In genomic region chr9:32542212-32543039, GRCm38 (mm10) we compare ENCODE assay signal across 9 mouse cellular contexts. TPM values are rescaled to one million over a fixed set of nuclear protein-coding genes. Genes with fewer than 3 reads are reported as not detected.
A peak's percentile ranks its signal among the peaks of the same experiment; 100 is the strongest.
DNase-seq lines count a peak whose midpoint lies in the region; ATAC-seq and TF ChIP-seq lines count a peak whose summit lies in the region.
"Had no signal": no experiment of that assay in that cellular context is flagged by ENCODE, and none has a peak within 500 bp of the region (broad histone marks: within the 10 kb centered on the region; RNA-seq: fewer than 3 reads in every experiment).

Fli1 (minus strand) TSS chr9:32542861.

- H3K27ac ChIP-seq in forebrain, postnatal 0 days (ENCODE audit: low read depth, low read length), result no peak within 1 kb of the TSS

- peaks cover 11% of the 10 kb centered on the region; the same call in 1 of the 2 replicates for H3K4me1 ChIP-seq in forebrain, postnatal 0 days (ENCODE audit: insufficient read depth)

- H3K27me3 ChIP-seq in forebrain, postnatal 0 days (ENCODE audit: insufficient read depth, low read length), result peaks cover 85% of the 10 kb centered on the region
- H3K27me3 ChIP-seq in splenic B cell, adult 2 months (ENCODE audit: control insufficient read depth, insufficient read depth, low read length, poor library complexity, severe bottlenecking), result no peaks in the 10 kb centered on the region

- peak within 1 kb of the TSS; percentile 42 for H3K4me3 ChIP-seq in forebrain, postnatal 0 days (ENCODE audit: low read depth, low read length)

- H3K4me2 ChIP-seq in forebrain, postnatal 0 days (ENCODE audit: low read depth), result peak within 1 kb of the TSS; percentile 90

- peak; percentile 59 for DNase-seq in embryo, embryonic 10.5 days (ENCODE audit: low spot score)
- no peak for DNase-seq in embryo, embryonic 10 days (ENCODE audit: low spot score)
- no peak for DNase-seq in adrenal gland, postnatal 10 days
- peak; percentile 32 for DNase-seq in forebrain, postnatal 0 days
- peak; percentile 67 for DNase-seq in induced T-regulatory cell, adult 2 months (ENCODE audit: low read depth)
- peak; percentile 27 for DNase-seq in lung, postnatal 14 days
- DNase-seq in splenic B cell, adult 2 months (ENCODE audit: low read depth, low spot score), result peak; percentile 56
- DNase-seq in cerebellum, adult 9-11 months, result no peak

- H3K9me3 ChIP-seq in forebrain, postnatal 0 days (ENCODE audit: low read length), result no peaks in the 10 kb centered on the region

- 0 out of 2 replicates have a peak within 1 kb of the TSS, but pooled peaks have one; percentile 14 for H3K9ac ChIP-seq in forebrain, postnatal 0 days

- ATAC-seq in forebrain, postnatal 0 days, result no peak

- WGBS in forebrain, postnatal 0 days, result 1% methylated on average over 41 of the region's 41 CpGs

- no peak for TF ChIP-seq CTCF in forebrain, postnatal 0 days (IDR thresholded peaks at IDR 0.05; ENCODE audit: low read depth)

- H3K36me3 ChIP-seq in forebrain, postnatal 0 days (ENCODE audit: insufficient read depth), result no peaks in the 10 kb centered on the region
- H3K36me3 ChIP-seq in splenic B cell, adult 2 months (ENCODE audit: control insufficient read depth, insufficient read depth, low read length, poor library complexity, severe bottlenecking), result no peaks in the 10 kb centered on the region; the same call in 1 of the 2 replicates

RNA-seq across cellular contexts. Expression of gene Fli1, which starts in this region (rescaled TPM):
- 10 to 100 TPM; 37.9 to 41.2 TPM for total RNA-seq in adrenal gland, postnatal 10 days (2021)
- 6.2 and 7.0 TPM in 2 replicates for total RNA-seq in forebrain, postnatal 0 days (2014; rRNA removed)
- polyA plus RNA-seq in forebrain, postnatal 0 days (2015; fragmentation: Nextera tagmentation; extraction: Ambion mirVana), result 5.7 and 6.8 TPM in 2 replicates
- polyA plus RNA-seq: C2C12 had no signal

Comparison
In these comparisons a context has a peak if more than half of its experiments do, and no peak if none do; other contexts are left out.
1. DNase-seq: peak in embryo, embryonic 10.5 days (single experiment), forebrain, postnatal 0 days (single experiment), induced T-regulatory cell, adult 2 months (single experiment), lung, postnatal 14 days (single experiment) and splenic B cell, adult 2 months (single experiment); none in embryo, embryonic 10 days (single experiment), adrenal gland, postnatal 10 days (single experiment) and cerebellum, adult 9-11 months (single experiment).